Mouse (Mus musculus) T-helper 17 cell (primary cell): Measurements from ENCODE around the gene Nsd2.
"Not testable (repeated sequence)": the region's sequence is repeated elsewhere in the genome, so short reads cannot be mapped to it uniquely, and the experiment has no call there.

Experiments used
- in situ Hi-C, 2 experiments: fragments of 300-600 bp; cut with MboI, MseI; formaldehyde crosslinking; loops; 1 replicate in 1 of 2; 2 replicates in 1 of 2; pipeline ENCODE4 v1.15.1; 2025; ENCODE audit warnings: high pct_unique_total_duplicates in 2 of 2

Gene Nsd2

GRCm38 (mm10) chr5:33932413-33932812 lies 111.9 kb downstream of the Nsd2 start:
- in situ Hi-C loops: no loop called here

DNA sequence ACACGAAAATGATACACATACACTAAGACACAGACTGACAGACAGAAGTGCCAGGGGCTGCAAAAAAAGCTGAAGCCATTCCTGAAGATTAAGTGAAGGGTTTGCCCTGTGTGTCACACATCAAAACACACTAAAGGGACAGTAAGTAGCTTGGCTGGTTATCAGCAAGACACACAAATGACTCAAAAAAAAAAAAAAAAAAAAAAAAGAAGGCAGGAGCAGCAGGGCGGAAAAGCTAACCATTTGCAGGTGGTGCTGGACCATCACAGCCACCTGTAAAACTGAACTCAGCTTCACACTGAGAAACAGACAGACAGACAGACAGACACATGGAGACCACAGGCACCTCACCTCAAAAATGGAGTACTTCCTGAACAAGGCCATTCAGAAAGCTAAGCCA lies 113.6 kb downstream of the Nsd2 start:
- in situ Hi-C loops: no loop called here

- in situ Hi-C loops: loop anchor here in 1 of 2 experiments (5.0 kb wide), 1 partner anchor 278 kb away; the partner anchor contains the start of genes Tacc3 and Tmem129
Observed at GRCm38 (mm10) chr5:33934877-33935276, 114.4 kb downstream of the Nsd2 start.

DNA sequence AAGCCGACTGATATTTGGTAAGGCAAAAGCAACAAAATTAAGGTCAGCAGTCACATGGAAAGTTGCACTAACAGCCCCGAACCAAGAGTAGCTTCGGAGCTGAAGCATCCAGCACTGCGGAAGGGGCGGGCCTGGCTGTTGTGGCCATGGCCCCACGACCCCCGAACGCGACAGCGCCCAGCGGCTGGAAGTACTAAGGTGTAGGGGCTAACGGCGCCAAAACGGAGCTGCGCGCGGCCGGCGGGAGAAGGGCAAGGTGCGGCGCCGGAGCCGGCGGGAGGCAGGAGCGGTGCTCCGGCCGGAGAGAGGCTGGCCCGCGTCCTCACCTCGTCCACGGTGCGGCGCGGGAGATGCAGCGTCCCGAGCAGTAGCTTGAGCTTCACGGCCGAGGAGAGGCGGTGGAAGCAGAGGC lies 115.2 kb downstream of the Nsd2 start:
- in situ Hi-C loops: loop anchor here in 1 of 2 experiments (5.0 kb wide), 1 partner anchor 278 kb away; the partner anchor contains the start of genes Tacc3 and Tmem129

DNA sequence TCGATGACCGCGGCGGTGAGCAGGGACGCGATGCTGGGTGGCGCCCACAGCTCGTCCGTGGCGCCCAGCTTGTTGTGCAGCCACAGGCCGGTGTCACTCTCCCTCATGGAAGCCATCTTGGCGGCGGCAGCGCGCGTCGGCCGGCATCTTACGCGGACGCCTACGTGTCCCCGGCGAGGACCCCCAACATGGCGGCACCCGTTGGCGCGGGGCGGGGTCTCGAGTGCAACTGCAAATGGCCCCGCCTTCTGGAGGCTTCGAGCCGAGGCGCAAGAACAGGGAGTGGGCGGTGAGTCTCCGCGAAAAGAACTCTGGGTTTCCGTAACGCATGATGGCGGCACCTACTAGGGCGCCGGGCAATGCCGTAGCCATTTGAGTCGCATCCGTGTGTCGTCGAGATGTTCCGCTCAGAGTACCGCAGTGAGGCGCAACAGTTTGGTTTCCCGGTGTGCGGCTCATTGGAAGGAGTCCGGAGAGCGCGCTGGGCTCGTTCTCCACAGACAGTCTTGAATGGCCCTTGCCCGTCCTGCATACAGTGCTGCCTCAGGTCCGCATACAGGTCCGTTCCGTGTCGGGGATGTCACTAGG lies 115.7 kb downstream of the Nsd2 start, which contains the start of gene Nelfa:
Gene Nelfa, minus strand, starts transcription at position 294 of the 588 bp plus-strand sequence.
- in situ Hi-C loops: loop anchor here in 1 of 2 experiments (5.0 kb wide), 1 partner anchor 279 kb away; the partner anchor contains the start of genes Tacc3 and Tmem129

DNA sequence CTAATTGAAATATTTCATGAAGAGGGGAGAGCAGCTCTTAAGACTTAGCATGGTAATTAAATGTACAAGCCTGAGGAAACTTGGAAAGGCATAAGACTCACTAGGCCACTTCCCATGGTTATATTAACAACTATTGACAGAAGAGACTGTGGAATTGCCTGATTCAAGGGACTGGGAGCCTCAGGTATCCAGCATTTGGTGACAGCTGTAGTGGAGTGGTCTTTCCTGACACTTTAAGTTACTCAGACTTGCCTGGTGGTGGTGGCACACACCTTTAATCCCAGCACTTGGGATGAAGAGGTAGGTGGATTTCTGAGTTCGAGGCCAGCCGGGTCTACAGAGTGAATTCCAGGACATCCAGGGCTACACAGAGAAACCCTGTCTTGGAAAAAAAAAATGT lies 116.7 kb downstream of the Nsd2 start:
- in situ Hi-C loops: loop anchor here in 1 of 2 experiments (5.0 kb wide), 1 partner anchor 280 kb away; the partner anchor contains the start of genes Tacc3 and Tmem129

GRCm38 (mm10) chr5:33938448-33938847 lies 117.9 kb downstream of the Nsd2 start:
- in situ Hi-C loops: loop anchor here in 1 of 2 experiments (5.0 kb wide), 1 partner anchor 281 kb away; the partner anchor contains the start of genes Tacc3 and Tmem129

DNA sequence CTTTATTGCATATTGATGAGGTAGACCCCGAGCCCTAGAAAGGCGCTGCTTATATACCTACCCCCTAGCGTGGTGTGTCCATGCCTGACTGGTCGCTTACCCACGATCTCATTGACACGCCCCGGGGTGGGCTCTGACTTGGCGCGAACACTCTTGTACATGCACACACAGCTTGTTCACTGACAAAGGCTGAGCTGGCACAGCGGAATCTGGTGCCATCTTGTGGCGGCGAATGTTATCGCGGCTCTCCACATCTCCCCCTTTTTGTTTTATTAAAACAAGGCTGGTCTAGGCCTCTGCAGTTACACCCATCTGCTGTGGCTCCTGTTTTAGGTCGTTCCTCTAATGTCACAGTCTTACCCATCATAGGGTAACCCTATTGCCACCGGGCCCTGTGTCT lies 126.5 kb downstream of the Nsd2 start:
- in situ Hi-C loops: not testable (repeated sequence)
